Mouse (Mus musculus): ENCODE data around the gene Mmp7.

Mmp7 gene

GRCm38 (mm10) chr9:7744156-7744555 lies 52.3 kb downstream of the Mmp7 start:
- no peak for DNase-seq (ENCODE audit: low read depth)

GRCm38 (mm10) chr9:7748881-7749280 lies 57.0 kb downstream of the Mmp7 start:
- no peak for DNase-seq (ENCODE audit: low read depth)
